Mouse (Mus musculus) intestine, embryonic 16.5 days (tissue): ENCODE data around the gene Cmtm4. TPM values are rescaled to one million over a fixed set of nuclear protein-coding genes. Genes with fewer than 3 reads are reported as not detected.
"Not testable (repeated sequence)": the region's sequence is repeated elsewhere in the genome, so short reads cannot be mapped to it uniquely, and the experiment has no call there.

ENCODE experiments used
- ATAC-seq: fragments of 200-750 bp; cut with Nextera tagmentation; 2 replicates; pipeline ENCODE4 v1.8.0; 2017; ENCODE audit warnings: moderate TSS enrichment, moderate library complexity
- H3K27ac ChIP-seq: fragments of 300-500 bp; sonication (generic); 2 replicates; pipeline ENCODE4 v1.5.1; 2014; ENCODE audit warnings: mild to moderate bottlenecking, low read length
- H3K27me3 ChIP-seq: fragments of 300-500 bp; sonication (generic); replicated peaks from 2 replicates; pipeline ENCODE4 v1.6.1; 2014; ENCODE audit warnings: low read length, control low read depth, mixed read lengths; ENCODE audit not compliant: control insufficient read depth, insufficient read depth
- H3K36me3 ChIP-seq: fragments of 300-500 bp; sonication (generic); 2 replicates; pipeline ENCODE4 v1.6.1; 2014; ENCODE audit warnings: low read length, control low read depth; ENCODE audit not compliant: control insufficient read depth, insufficient read depth
- H3K4me1 ChIP-seq: fragments of 300-500 bp; sonication (generic); 2 replicates; pipeline ENCODE4 v1.6.1; 2014; ENCODE audit warnings: low read length, control low read depth, mixed read lengths; ENCODE audit not compliant: control insufficient read depth, insufficient read depth
- H3K4me2 ChIP-seq: fragments of 300-500 bp; sonication (generic); 2 replicates; pipeline ENCODE4 v1.6.1; 2014; ENCODE audit warnings: low read depth, low read length, control low read depth
- H3K4me3 ChIP-seq: fragments of 300-500 bp; sonication (generic); 2 replicates; pipeline ENCODE4 v1.5.1; 2014; ENCODE audit warnings: mild to moderate bottlenecking, low read length
- H3K9ac ChIP-seq: fragments of 300-500 bp; sonication (generic); 2 replicates; pipeline ENCODE4 v1.6.1; 2014; ENCODE audit warnings: low read depth, low read length
- H3K9me3 ChIP-seq: fragments of 300-500 bp; sonication (generic); 2 replicates; pipeline ENCODE4 v1.6.1; 2016; ENCODE audit warnings: low read length, control low read depth; ENCODE audit not compliant: control insufficient read depth
- WGBS: fragments of 180-500 bp; shearing (Covaris S2); extraction: QIAGEN DNeasy Blood & Tissue Kit; methylation state at CpG from one replicate; pipeline ENCODE4 v1.1.7; 2014; 5-methylcytosine and 5-hydroxymethylcytosine counted together
- polyA plus RNA-seq: library from polyadenylated mRNA; unstranded; fragments of >200 nt; fragmentation: Nextera tagmentation; extraction: Ambion mirVana; gene quantifications from 2 replicates; pipeline ENCODE4 v1.2.1, GENCODE M21; 2015

Gene Cmtm4
- polyA plus RNA-seq, 1 experiment from 2014 or later = 4.2 TPM

- H3K4me2 ChIP-seq, H3K27ac ChIP-seq, H3K27me3 ChIP-seq, ATAC-seq, H3K4me1 ChIP-seq, H3K4me3 ChIP-seq, H3K36me3 ChIP-seq, H3K9me3 ChIP-seq, H3K9ac ChIP-seq: not testable (repeated sequence)
- WGBS = 87% methylated on average over 3 of the region's 3 CpGs
These were observed 83.6 kb downstream of the Cmtm4 start for GRCm38 (mm10) chr8:104312023-104312422.

DNA sequence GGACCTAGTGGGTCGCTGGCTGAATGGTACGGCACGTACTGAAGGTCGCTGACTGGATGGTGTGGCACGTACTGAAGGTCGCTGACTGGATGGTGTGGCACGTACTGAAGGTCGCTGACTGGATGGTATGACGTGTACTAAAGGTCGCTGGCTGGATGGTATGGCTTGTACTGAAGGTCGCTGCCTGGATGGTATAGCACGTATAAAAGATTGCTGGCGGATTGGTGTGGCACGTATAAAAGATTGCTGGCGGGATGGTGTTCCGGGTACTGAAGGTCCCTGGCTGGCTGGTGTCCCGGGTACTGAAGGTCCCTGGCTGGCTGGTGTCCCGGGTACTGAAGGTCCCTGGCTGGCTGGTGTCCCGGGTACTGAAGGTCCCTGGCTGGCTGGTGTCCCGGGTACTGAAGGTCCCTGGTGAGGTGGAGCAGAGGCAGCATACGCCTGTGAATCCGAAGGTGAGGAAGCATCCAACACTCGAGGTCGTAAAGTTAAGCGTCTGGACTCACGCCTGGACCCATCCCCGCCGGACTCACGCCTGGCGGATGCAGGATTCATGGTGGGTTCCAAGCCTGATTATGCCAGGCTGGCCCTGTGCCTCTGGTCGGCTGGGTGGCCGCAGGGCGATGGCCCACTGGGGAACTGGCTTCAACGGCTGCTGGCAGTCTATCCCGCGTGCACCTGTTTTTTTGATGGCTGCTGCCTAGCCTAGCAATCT lies 86.0 kb downstream of the Cmtm4 start, which contains the start of the genes Gm45711 and Cmtm1:
Gm45711 (minus strand) TSS at position 641 of the 715 bp plus-strand sequence.
Cmtm1 (minus strand) TSS at position 705 of the 715 bp plus-strand sequence.
- H3K4me3 ChIP-seq, H3K4me1 ChIP-seq, H3K9ac ChIP-seq, H3K9me3 ChIP-seq, H3K27me3 ChIP-seq, H3K36me3 ChIP-seq, H3K4me2 ChIP-seq, H3K27ac ChIP-seq: not testable (repeated sequence)
- peak; percentile 59 for ATAC-seq
- WGBS = 85% methylated on average over 36 of the region's 36 CpGs

DNA sequence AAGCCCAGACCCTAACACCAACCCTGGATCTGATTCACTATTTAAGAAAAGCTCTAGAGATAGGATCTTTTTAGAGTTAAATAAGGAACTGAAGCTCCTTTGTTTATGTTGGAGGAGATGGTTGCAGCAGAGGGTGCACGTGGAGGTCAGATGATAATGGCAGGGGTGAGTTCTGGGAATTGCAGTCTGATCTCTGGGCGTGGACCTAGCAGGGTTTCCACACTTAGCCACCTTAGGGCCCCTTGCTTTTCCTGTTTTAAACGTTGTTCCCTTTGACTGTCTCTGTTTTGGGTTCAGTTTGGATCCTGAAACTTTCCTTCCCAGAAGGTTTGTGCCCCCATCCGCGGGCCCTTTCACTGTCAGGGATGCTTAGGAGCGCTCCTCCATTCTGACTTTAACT lies 87.3 kb downstream of the Cmtm4 start:
- not testable (repeated sequence) for H3K9me3 ChIP-seq, H3K4me1 ChIP-seq, H3K27ac ChIP-seq, H3K4me2 ChIP-seq, H3K36me3 ChIP-seq, H3K27me3 ChIP-seq, H3K4me3 ChIP-seq, H3K9ac ChIP-seq
- WGBS = 43% methylated on average over 6 of the region's 6 CpGs
- ATAC-seq = peak; percentile 68; the same call in 1 of the 2 replicates

DNA sequence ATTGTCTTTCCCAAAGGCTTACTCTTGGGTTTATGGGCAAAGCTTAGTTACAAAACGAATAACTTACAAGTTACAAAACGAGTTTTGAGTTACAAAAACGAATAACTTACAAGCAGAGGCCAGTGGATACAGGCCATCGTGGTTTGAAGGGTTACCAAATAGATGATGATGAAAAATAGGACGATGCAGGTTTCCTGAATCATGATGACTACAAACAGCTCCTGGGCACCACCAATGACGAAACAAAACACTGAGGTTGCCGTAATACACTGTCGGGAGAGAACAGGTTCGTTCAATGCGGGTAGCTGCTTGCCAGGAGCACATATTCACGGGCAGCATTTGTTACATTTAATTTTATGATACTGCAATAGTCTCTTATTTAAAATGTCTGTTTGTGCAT lies 90.6 kb downstream of the Cmtm4 start:
- WGBS = 86% methylated on average over 11 of the region's 11 CpGs
- Histone ChIP-seq H3K4me1 (no peaks in the 10 kb centered on the region), H3K9ac (no peak overlapping the region), H3K27me3 (no peaks in the 10 kb centered on the region), H3K4me3 (no peak overlapping the region), H3K4me2 (no peak overlapping the region), H3K36me3 (no peaks in the 10 kb centered on the region), H3K9me3 (no peaks in the 10 kb centered on the region), H3K27ac (no peak overlapping the region)
- no peak for ATAC-seq

DNA sequence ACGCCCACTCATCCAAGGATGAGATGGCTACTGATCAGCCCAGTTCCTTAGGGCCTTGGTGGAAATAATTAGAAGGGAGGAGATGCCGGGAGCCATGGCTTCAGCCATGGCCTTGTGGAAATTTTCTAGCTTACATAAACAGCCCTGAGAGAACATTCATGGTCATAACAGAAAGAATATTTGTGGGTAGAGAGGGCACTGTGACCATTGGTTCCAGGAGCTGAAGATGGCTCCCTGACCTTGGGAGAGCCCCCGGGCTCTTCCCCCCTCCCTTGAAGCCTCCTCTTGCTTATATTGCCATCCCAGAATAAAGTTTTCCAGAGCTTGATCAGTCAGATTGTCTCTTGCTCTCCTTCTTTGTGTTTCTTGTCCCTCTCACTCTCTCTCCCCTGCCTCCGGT lies 93.1 kb downstream of the Cmtm4 start:
- H3K4me1 ChIP-seq, H3K9me3 ChIP-seq, H3K27ac ChIP-seq, H3K4me2 ChIP-seq, ATAC-seq, H3K9ac ChIP-seq, H3K4me3 ChIP-seq, H3K27me3 ChIP-seq, H3K36me3 ChIP-seq: not testable (repeated sequence)
- WGBS = 80% methylated on average over 4 of the region's 4 CpGs

GRCm38 (mm10) chr8:104301577-104301976 lies 94.0 kb downstream of the Cmtm4 start:
- not testable (repeated sequence) for ATAC-seq, H3K27me3 ChIP-seq, H3K36me3 ChIP-seq, H3K4me1 ChIP-seq, H3K9ac ChIP-seq, H3K4me2 ChIP-seq, H3K9me3 ChIP-seq, H3K4me3 ChIP-seq, H3K27ac ChIP-seq
- 25% methylated on average over 3 of the region's 3 CpGs for WGBS

Other genes with a start within 250 kb of the Cmtm4 start
- 0.82 and 1.1 TPM in 2 replicates for gene Bean1, start 225.4 kb downstream of the Cmtm4 start, polyA plus RNA-seq
- 13.4 and 14.0 TPM in 2 replicates for gene Tk2, start 147.2 kb downstream of the Cmtm4 start, polyA plus RNA-seq
- gene Cklf, start 144.9 kb downstream of the Cmtm4 start, polyA plus RNA-seq = 27.6 and 30.6 TPM in 2 replicates
- gene Cmtm2a, start 102.6 kb downstream of the Cmtm4 start, polyA plus RNA-seq = not detected in 2 replicates
- not detected in 2 replicates for gene Gm45711, start 85.7 kb downstream of the Cmtm4 start, polyA plus RNA-seq
- not detected in 2 replicates for gene Cmtm1, start 85.7 kb downstream of the Cmtm4 start, polyA plus RNA-seq
- gene Gm11020, start 74.2 kb downstream of the Cmtm4 start, polyA plus RNA-seq = not detected in 2 replicates
- gene Cmtm2b, start 73.6 kb downstream of the Cmtm4 start, polyA plus RNA-seq = not detected in 2 replicates
- gene Cmtm3, start 56.4 kb downstream of the Cmtm4 start, polyA plus RNA-seq = 98.2 and 105 TPM in 2 replicates
- 38.7 and 39.7 TPM in 2 replicates for gene Dync1li2, start 47.2 kb upstream of the Cmtm4 start, polyA plus RNA-seq
- 0.07 and 0.21 TPM in 2 replicates for gene Terb1, start 114.1 kb upstream of the Cmtm4 start, polyA plus RNA-seq
- 61.2 and 71.3 TPM in 2 replicates for gene Nae1, start 138.8 kb upstream of the Cmtm4 start, polyA plus RNA-seq
- gene Car7, start 138.9 kb upstream of the Cmtm4 start, polyA plus RNA-seq = 1.2 and 1.4 TPM in 2 replicates
- 18.2 and 18.4 TPM in 2 replicates for gene Pdp2, start 195.6 kb upstream of the Cmtm4 start, polyA plus RNA-seq
- 0.31 and 0.36 TPM in 2 replicates for gene Cdh16, start 228.6 kb upstream of the Cmtm4 start, polyA plus RNA-seq
- 4.6 and 5.2 TPM in 2 replicates for gene Rrad, start 235.5 kb upstream of the Cmtm4 start, polyA plus RNA-seq
- gene Ciao2b, start 246.2 kb upstream of the Cmtm4 start, polyA plus RNA-seq = 93.6 and 94.9 TPM in 2 replicates